Mouse (Mus musculus) embryonic facial prominence, embryonic 10.5 days (tissue): ENCODE measurements around the gene Pnmt. TPM values are rescaled to one million over a fixed set of nuclear protein-coding genes. Genes with fewer than 3 reads are reported as not detected.

Experiments used
- DNase-seq: peaks from one replicate; pipeline ENCODE4 v3.0.0-alpha.2; 2017; ENCODE audit warnings: low spot score
- H3K27ac ChIP-seq: fragments of 300-500 bp; sonication (generic); replicated peaks from 2 replicates; pipeline ENCODE4 v1.5.1; 2016; ENCODE audit warnings: mild to moderate bottlenecking
- H3K27me3 ChIP-seq: fragments of 300-500 bp; sonication (generic); replicated peaks from 2 replicates; pipeline ENCODE4 v1.6.1; 2016; ENCODE audit warnings: low read depth, mild to moderate bottlenecking; ENCODE audit not compliant: poor library complexity, severe bottlenecking
- H3K36me3 ChIP-seq: fragments of 300-500 bp; sonication (generic); replicated peaks from 2 replicates; pipeline ENCODE4 v1.6.1; 2016; ENCODE audit warnings: mild to moderate bottlenecking, moderate library complexity
- H3K4me1 ChIP-seq: fragments of 300-500 bp; sonication (generic); 2 replicates; pipeline ENCODE4 v1.6.1; 2016
- H3K4me3 ChIP-seq: fragments of 300-500 bp; sonication (generic); 2 replicates; pipeline ENCODE4 v1.5.1; 2016; ENCODE audit warnings: mild to moderate bottlenecking, moderate library complexity
- H3K9me3 ChIP-seq: fragments of 300-500 bp; sonication (generic); 2 replicates; pipeline ENCODE4 v1.6.1; 2016; ENCODE audit warnings: mild to moderate bottlenecking
- WGBS: fragments of 180-500 bp; shearing (Covaris S2); methylation state at CpG from one replicate; pipeline ENCODE4 v1.1.7; 2016; 5-methylcytosine and 5-hydroxymethylcytosine counted together
- polyA plus RNA-seq: library from polyadenylated mRNA; unstranded; fragments of >200 nt; fragmentation: Nextera tagmentation; extraction: Ambion mirVana; gene quantifications from 2 replicates; pipeline ENCODE4 v1.2.1, GENCODE M21; 2016

Gene Pnmt
- polyA plus RNA-seq, 1 experiment from 2014 or later: 0.17 TPM

GRCm38 (mm10) chr11:98417074-98417473, 30.8 kb downstream of the Pnmt start:
- Histone ChIP-seq H3K27ac (no peak overlapping the region), H3K27me3 (peaks cover 19% of the 10 kb centered on the region), H3K4me1 (peaks cover 40% of the 10 kb centered on the region), H3K4me3 (no peak overlapping the region), H3K9me3 (no peaks in the 10 kb centered on the region), H3K36me3 (peaks cover 49% of the 10 kb centered on the region)
- WGBS: 85% methylated on average over 1 of the region's 1 CpGs
- DNase-seq: no peak

- WGBS: 75% methylated on average over 6 of the region's 6 CpGs
- H3K9me3 ChIP-seq: no peaks in the 10 kb centered on the region
- no peak for DNase-seq
These were observed 32.0 kb downstream of the Pnmt start for GRCm38 (mm10) chr11:98418273-98418672.

GRCm38 (mm10) chr11:98418939-98419547, 32.8 kb downstream of the Pnmt start:
- Histone ChIP-seq H3K4me3 (no peak overlapping the region), H3K4me1 (peaks cover 22% of the 10 kb centered on the region), H3K36me3 (peaks cover 68% of the 10 kb centered on the region), H3K27me3 (peaks cover 13% of the 10 kb centered on the region), H3K9me3 (no peaks in the 10 kb centered on the region), H3K27ac (no peak overlapping the region)
- no peak for DNase-seq
- 85% methylated on average over 10 of the region's 10 CpGs for WGBS

More at GRCm38 (mm10) chr11:98418273-98418672, 32.0 kb downstream of the Pnmt start:
- Histone ChIP-seq H3K4me1 (peaks cover 30% of the 10 kb centered on the region), H3K27me3 (peaks cover 19% of the 10 kb centered on the region), H3K4me3 (no peak overlapping the region), H3K27ac (no peak overlapping the region), H3K36me3 (peaks cover 61% of the 10 kb centered on the region)

GRCm38 (mm10) chr11:98426592-98426991, 40.3 kb downstream of the Pnmt start:
- 94% methylated on average over 7 of the region's 7 CpGs for WGBS
- no peaks in the 10 kb centered on the region for H3K4me1 ChIP-seq
- peaks cover 99% of the 10 kb centered on the region for H3K36me3 ChIP-seq

GRCm38 (mm10) chr11:98428436-98428835, 42.2 kb downstream of the Pnmt start:
- 95% methylated on average over 5 of the region's 5 CpGs for WGBS
- Histone ChIP-seq H3K27me3 (no peaks in the 10 kb centered on the region), H3K36me3 (peaks cover 99% of the 10 kb centered on the region)

More at GRCm38 (mm10) chr11:98426592-98426991, 40.3 kb downstream of the Pnmt start:
- no peak overlapping the region for H3K4me3 ChIP-seq
- no peak overlapping the region for H3K27ac ChIP-seq
- no peaks in the 10 kb centered on the region for H3K27me3 ChIP-seq
- DNase-seq: no peak
- no peaks in the 10 kb centered on the region for H3K9me3 ChIP-seq

GRCm38 (mm10) chr11:98431743-98432502, 45.7 kb downstream of the Pnmt start:
- H3K4me1 ChIP-seq: no peaks in the 10 kb centered on the region
- H3K4me3 ChIP-seq: no peak overlapping the region
- H3K36me3 ChIP-seq: peaks cover 100% of the 10 kb centered on the region
- H3K27me3 ChIP-seq: no peaks in the 10 kb centered on the region
- 81% methylated on average over 9 of the region's 9 CpGs for WGBS
- DNase-seq: no peak
- H3K27ac ChIP-seq: no peak overlapping the region
- H3K9me3 ChIP-seq: no peaks in the 10 kb centered on the region

More at GRCm38 (mm10) chr11:98428436-98428835, 42.2 kb downstream of the Pnmt start:
- H3K9me3 ChIP-seq: no peaks in the 10 kb centered on the region
- no peak overlapping the region for H3K4me3 ChIP-seq
- no peak overlapping the region for H3K27ac ChIP-seq
- no peaks in the 10 kb centered on the region for H3K4me1 ChIP-seq
- no peak for DNase-seq

GRCm38 (mm10) chr11:98435723-98436122, 49.5 kb downstream of the Pnmt start:
- no peaks in the 10 kb centered on the region for H3K9me3 ChIP-seq
- H3K4me3 ChIP-seq: no peak overlapping the region
- peaks cover 8% of the 10 kb centered on the region for H3K4me1 ChIP-seq
- no peak overlapping the region for H3K27ac ChIP-seq
- DNase-seq: no peak
- H3K36me3 ChIP-seq: peaks cover 66% of the 10 kb centered on the region
- WGBS: 87% methylated on average over 9 of the region's 9 CpGs
- no peaks in the 10 kb centered on the region for H3K27me3 ChIP-seq

- no peaks in the 10 kb centered on the region for H3K27me3 ChIP-seq
- 84% methylated on average over 6 of the region's 6 CpGs for WGBS
- no peak for DNase-seq
- peaks cover 49% of the 10 kb centered on the region for H3K36me3 ChIP-seq
- H3K4me1 ChIP-seq: peaks cover 8% of the 10 kb centered on the region
- no peaks in the 10 kb centered on the region for H3K9me3 ChIP-seq
- peak overlapping the region; percentile 87; the same call in 1 of the 2 replicates for H3K4me3 ChIP-seq
- H3K27ac ChIP-seq: no peak overlapping the region
These were observed 51.2 kb downstream of the Pnmt start for GRCm38 (mm10) chr11:98437441-98437840.

Other genes with a start within 250 kb of the Pnmt start
- gene Fbxl20, start 236.0 kb upstream of the Pnmt start, polyA plus RNA-seq: 23.0 and 26.7 TPM in 2 replicates
- gene Med1, start 193.2 kb upstream of the Pnmt start, polyA plus RNA-seq: 83.3 and 85.4 TPM in 2 replicates
- gene Cdk12, start 183.4 kb upstream of the Pnmt start, polyA plus RNA-seq: 12.7 and 13.0 TPM in 2 replicates
- 0.08 TPM in 1 of 2 replicates, not detected in the other for gene Neurod2, start 56.8 kb upstream of the Pnmt start, polyA plus RNA-seq
- 0.26 and 0.30 TPM in 2 replicates for gene Ppp1r1b, start 38.0 kb upstream of the Pnmt start, polyA plus RNA-seq
- 40.8 and 41.7 TPM in 2 replicates for gene Stard3, start 28.1 kb upstream of the Pnmt start, polyA plus RNA-seq
- gene Tcap, start 2.6 kb upstream of the Pnmt start, polyA plus RNA-seq: not detected in 2 replicates
- gene Pgap3, start 14.0 kb downstream of the Pnmt start, polyA plus RNA-seq: 9.6 TPM in 2 replicates
- gene Erbb2, start 26.0 kb downstream of the Pnmt start, polyA plus RNA-seq: 27.5 and 29.5 TPM in 2 replicates
- 83.5 and 85.9 TPM in 2 replicates for gene Mien1, start 52.5 kb downstream of the Pnmt start, polyA plus RNA-seq
- gene Grb7, start 59.9 kb downstream of the Pnmt start, polyA plus RNA-seq: 11.9 and 13.3 TPM in 2 replicates
- 0.05 and 0.13 TPM in 2 replicates for gene Ikzf3, start 159.6 kb downstream of the Pnmt start, polyA plus RNA-seq
- gene Zpbp2, start 164.6 kb downstream of the Pnmt start, polyA plus RNA-seq: 0.20 and 0.47 TPM in 2 replicates
- 56.7 and 57.7 TPM in 2 replicates for gene Ormdl3, start 200.9 kb downstream of the Pnmt start, polyA plus RNA-seq
- gene Lrrc3c, start 211.8 kb downstream of the Pnmt start, polyA plus RNA-seq: not detected in 2 replicates
- 1.3 and 2.0 TPM in 2 replicates for gene Gm12355, start 239.2 kb downstream of the Pnmt start, polyA plus RNA-seq
- not detected in 2 replicates for gene Gsdma3, start 239.9 kb downstream of the Pnmt start, polyA plus RNA-seq